Mouse (Mus musculus) frontal cortex, adult (tissue): ENCODE results near the gene Aifm2.

Source experiments
- ATAC-seq: cut with Nextera tagmentation; 2 replicates; pipeline ENCODE4 v1.9.2; 2017; ENCODE audit warnings: mild to moderate bottlenecking, moderate library complexity, mixed read lengths; ENCODE audit not compliant: low TSS enrichment

The Aifm2 gene

GRCm38 (mm10) chr10:61715996-61716864, 1.2 kb downstream of the Aifm2 start:
- ATAC-seq, result no peak

- ATAC-seq, result no peak
Observed at GRCm38 (mm10) chr10:61717406-61718296, 2.6 kb downstream of the Aifm2 start.

- no peak for ATAC-seq
Observed at GRCm38 (mm10) chr10:61720331-61720730, 5.3 kb downstream of the Aifm2 start.

- no peak for ATAC-seq
Observed at GRCm38 (mm10) chr10:61722215-61722614, 7.2 kb downstream of the Aifm2 start.

- ATAC-seq, result no peak
Observed at GRCm38 (mm10) chr10:61723271-61723670, 8.2 kb downstream of the Aifm2 start.

GRCm38 (mm10) chr10:61729181-61729580, 14.1 kb downstream of the Aifm2 start:
- ATAC-seq, result peak; percentile 27; the same call in 1 of the 2 replicates

- ATAC-seq, result no peak
Observed at GRCm38 (mm10) chr10:61730171-61730570, 15.1 kb downstream of the Aifm2 start.

- ATAC-seq, result peak; percentile 66; the same call in 1 of the 2 replicates
Observed at GRCm38 (mm10) chr10:61734377-61734776, 19.3 kb downstream of the Aifm2 start.

GRCm38 (mm10) chr10:61736671-61737078, 21.6 kb downstream of the Aifm2 start:
- peak; percentile 75 for ATAC-seq

- ATAC-seq, result no peak
Observed at GRCm38 (mm10) chr10:61737537-61737936, 22.5 kb downstream of the Aifm2 start.

- ATAC-seq, result no peak
Observed at GRCm38 (mm10) chr10:61738126-61738525, 23.1 kb downstream of the Aifm2 start.

GRCm38 (mm10) chr10:61741306-61741705, 26.2 kb downstream of the Aifm2 start:
- no peak for ATAC-seq

- ATAC-seq, result no peak
Observed at GRCm38 (mm10) chr10:61741873-61742272, 26.8 kb downstream of the Aifm2 start.

GRCm38 (mm10) chr10:61742336-61742735, 27.3 kb downstream of the Aifm2 start:
- ATAC-seq, result no peak

GRCm38 (mm10) chr10:61745133-61745532, 30.1 kb downstream of the Aifm2 start:
- ATAC-seq, result no peak

- ATAC-seq, result no peak
Observed at GRCm38 (mm10) chr10:61747302-61747701, 32.2 kb downstream of the Aifm2 start.

- no peak for ATAC-seq
Observed at GRCm38 (mm10) chr10:61750014-61750413, 35.0 kb downstream of the Aifm2 start.

GRCm38 (mm10) chr10:61751534-61752219, 36.6 kb downstream of the Aifm2 start:
- no peak for ATAC-seq

- ATAC-seq, result no peak
Observed at GRCm38 (mm10) chr10:61753071-61753470, 38.0 kb downstream of the Aifm2 start.

GRCm38 (mm10) chr10:61757022-61757421, 42.0 kb downstream of the Aifm2 start:
- no peak for ATAC-seq

- ATAC-seq, result no peak
Observed at GRCm38 (mm10) chr10:61758904-61759303, 43.8 kb downstream of the Aifm2 start.

GRCm38 (mm10) chr10:61759869-61760268, 44.8 kb downstream of the Aifm2 start:
- no peak for ATAC-seq
